Mouse (Mus musculus) cerebellum, postnatal 36 days (tissue): Measurements from ENCODE around the gene Lpar3.

ENCODE experiments used
- DNase-seq, 2 experiments: peaks; one replicate each; pipeline ENCODE4 v3.0.0; 2021 to 2022; ENCODE audit warnings: mixed read lengths in 2 of 2

Lpar3 gene

GRCm38 (mm10) chr3:146262536-146262935, 41.8 kb downstream of the Lpar3 start:
- no peak for DNase-seq

GRCm38 (mm10) chr3:146264146-146264545, 43.4 kb downstream of the Lpar3 start:
- no peak for DNase-seq

DNA sequence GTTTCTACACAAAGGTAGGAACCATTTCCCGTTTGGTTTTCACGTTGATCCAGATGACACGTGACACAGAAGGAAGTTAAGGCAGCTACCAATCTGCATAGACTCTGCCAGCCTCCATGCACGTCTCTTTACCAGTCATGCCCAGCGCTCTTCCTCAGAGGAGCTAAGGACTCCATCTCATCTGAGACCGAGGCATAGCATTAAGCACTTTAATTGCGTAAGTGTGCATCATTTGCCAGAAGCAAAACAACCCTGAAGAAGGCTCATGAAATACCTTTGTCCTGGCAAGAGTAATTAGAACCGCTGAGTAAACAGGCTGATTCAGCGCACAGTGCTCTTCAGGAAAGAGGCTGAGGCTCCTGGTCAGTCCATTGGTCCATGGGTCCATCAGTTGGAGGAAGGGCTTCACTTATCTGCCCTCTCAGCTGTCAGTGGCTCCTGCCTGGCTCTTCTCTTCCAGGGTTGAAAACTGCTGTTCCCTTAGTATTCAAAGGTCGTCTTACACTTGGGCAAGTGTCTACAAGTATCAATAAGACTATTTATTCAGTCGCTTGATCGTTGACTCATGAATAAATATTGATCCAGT, 44.9 kb downstream of the Lpar3 start:
- no peak for DNase-seq

- no peak for DNase-seq
These were observed 47.5 kb downstream of the Lpar3 start for GRCm38 (mm10) chr3:146268024-146268801.

GRCm38 (mm10) chr3:146274503-146274902, 53.7 kb downstream of the Lpar3 start:
- DNase-seq: no peak

DNA sequence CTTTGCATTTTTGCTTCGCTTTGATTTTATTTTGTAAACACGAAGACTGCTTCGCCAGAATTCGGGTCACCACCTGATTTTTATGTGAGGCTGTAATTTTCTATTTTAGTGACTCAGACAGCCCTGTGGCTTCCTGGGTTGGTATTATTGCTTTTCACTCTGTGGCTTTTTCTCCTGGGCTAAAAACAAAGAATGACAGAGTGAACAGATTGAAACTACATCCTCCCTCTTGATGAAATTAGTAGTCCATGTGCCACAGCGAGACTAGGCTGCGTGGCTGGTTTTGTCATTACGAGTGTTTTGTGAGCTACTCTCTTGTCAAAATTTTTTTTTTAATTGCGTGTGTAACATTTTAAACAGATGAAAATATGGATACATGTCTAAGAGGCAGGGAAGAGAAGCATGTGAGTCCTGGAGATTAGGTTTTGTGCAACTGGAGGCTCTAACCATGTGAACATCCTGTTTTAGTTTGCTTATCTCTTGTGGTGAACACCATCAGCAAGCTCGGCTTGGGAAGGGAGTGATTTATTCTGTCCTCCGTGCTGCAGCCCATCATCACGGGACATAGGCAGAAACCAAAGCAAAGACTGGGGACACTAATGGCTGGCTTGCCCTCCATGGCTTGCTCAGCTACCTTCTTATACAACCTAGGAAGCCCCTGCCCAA, 54.7 kb downstream of the Lpar3 start:
- DNase-seq: no peak

DNA sequence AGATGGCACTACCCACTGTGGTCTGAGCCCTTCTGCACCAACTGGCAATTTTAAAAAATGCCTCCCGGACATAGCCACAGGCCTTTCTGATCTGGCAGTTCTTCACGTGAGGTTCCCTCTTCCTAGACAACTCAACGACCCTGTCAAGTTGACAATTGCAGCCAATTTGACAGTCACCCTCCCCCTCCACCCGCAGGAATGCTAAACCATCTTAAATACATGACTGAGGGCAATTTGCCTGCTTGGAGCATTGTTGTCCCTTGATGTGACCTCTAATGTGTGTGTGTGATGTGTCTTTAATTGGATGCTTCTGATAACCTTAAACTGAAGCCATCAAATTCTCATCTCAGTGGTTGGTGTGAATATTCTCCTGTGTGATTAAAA, 55.3 kb downstream of the Lpar3 start:
- DNase-seq: no peak

- DNase-seq: no peak
These were observed 56.2 kb downstream of the Lpar3 start for GRCm38 (mm10) chr3:146276991-146277390.

DNA sequence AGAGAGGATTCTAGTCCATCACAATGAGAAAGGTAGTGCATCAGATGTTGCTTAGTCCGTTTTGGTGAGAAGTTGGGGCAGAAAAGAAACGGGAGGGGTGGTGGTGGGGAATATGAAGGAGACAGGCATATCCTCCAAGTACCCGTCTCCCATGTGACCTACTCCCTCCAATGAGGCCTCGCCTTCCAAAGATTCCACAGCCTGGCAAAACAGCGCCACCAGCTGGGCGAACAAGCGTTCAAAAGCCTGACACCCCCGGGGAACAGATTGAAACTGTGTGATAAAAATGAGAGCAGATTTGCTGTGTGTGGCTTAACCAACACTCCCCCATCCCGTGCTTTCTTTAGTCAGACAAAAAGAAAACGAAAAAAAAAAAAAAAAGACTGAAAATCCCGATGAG, 56.7 kb downstream of the Lpar3 start:
- no peak for DNase-seq

DNA sequence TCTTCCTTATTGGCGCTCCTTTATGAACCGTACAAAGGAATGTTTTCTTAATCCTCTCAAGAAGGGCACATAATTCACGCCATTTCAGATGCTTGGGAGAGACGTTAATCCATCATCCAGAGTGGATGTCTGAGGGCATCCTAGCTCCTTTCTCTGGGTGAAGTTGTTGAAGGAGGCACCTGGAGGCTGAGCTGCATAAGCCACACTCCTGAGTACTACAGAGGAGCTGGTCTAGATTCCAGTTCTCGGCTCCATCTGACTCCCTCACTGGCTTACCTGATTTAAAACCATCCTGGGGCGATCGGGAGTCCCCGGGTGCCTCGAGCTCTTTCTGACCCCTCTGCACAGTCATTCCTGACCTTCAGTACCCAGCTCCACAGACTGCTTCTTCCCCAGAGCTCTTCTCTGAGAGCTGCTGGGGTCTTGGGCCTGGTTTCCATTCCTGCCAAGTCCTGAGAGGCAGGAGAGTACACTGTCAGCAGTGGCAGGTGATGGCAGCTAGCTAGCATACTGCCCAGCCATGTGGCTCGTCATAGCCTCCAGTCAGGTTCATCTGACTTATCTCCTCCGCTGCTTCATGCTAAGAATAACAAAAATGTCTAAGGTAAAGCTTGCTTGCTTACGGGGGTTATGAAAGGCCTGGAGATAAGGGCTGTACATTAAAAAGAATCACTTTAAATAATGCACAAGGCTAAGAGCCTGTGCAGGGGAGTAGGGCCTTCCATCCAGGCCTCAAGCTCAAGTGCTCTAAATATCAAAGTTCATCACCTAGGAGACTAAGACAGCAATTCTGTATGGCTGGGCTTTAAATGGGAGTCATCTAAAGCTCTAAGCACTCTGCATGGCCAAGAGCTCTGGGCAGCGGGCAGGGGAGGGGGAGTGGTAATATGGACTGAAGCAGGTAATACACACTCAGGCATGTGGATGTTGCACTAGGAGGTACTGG, 57.7 kb downstream of the Lpar3 start:
- DNase-seq: no peak

DNA sequence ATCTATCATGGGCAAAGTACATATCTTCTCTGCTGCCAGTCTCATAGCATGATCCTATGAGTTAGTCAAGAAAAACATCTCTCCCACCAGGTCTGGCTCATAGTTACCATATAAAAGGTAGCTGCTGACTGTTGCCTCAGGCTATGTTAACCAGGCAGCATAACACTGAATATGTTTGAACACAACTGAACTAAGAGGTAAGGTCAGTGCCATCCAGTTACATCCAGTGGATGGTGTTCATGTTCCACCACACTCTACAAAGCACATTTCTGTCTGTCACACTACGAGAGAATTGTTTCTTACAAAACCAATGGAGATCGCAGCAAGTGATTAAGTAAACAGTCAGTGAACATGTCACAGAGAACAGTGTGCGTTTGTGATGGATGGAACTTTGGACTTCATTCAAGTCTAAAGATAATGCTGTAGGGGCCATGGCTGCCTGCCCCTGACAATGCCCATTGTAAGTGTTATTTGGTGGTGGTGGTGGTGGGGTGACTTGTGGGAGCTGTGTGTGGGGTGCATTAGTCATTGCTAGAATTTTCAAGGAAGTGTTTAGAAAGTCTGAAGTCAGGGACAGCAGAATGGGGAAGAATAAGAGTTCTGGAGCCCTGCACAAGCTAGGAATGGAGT, 63.1 kb downstream of the Lpar3 start:
- DNase-seq: no peak

DNA sequence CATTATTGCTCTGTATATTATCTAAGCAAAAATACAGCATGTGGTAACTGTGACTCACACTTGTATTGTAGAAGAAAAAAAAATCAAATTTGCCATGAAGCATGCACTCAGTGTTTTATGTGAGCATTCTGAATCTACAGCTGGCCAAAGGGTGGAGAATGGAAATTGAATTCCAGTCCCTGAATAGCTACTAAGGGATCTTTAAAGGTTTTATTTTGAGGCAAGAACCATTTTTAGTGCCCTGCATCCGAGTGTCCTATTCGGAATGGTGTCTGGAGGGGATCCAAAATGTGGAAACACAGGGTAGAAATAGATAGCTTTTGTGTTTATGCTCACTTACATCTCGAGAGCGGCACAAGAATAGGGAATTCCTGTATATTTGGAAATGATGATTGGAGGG, 65.4 kb downstream of the Lpar3 start:
- no peak for DNase-seq

DNA sequence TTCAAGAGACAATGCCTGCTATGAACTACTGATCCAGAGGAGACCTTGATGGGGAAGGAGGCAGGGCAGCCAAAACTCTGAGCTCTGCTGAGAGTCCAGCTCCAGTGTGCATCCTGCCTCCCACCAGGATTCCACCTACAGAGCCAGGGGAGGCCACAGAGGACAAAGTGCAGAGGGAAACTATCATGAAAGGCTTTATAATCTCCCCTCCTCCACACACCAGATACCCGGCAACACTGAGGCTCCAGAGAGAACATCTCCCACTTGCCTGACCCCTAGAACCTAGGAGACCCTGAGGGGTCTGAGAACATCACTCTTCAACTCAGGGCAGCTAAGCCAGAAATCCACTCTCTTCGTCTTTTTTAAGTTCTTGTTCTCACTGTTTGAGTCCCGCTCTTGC, 71.2 kb downstream of the Lpar3 start:
- DNase-seq: no peak

DNA sequence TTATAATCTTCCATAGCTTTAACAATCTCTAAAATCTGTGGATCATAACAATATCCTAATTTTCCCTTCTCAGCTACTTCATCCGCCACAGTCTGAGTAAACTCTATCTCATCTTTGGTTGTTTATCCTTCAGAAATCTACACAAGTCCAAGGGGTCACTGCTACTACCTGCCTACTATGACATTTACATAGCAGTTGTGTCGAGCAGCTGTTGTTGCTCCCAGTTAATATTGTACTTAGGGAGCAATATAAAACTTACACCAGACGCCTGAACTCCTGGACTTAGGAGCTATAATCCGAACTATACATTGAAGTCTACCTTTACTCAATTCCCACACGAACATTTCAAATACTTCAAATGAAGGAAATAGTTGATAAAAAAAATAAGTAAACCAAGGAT, 71.8 kb downstream of the Lpar3 start:
- no peak for DNase-seq

- DNase-seq: no peak
These were observed 81.7 kb downstream of the Lpar3 start for GRCm38 (mm10) chr3:146302451-146302850.

- DNase-seq: no peak
These were observed 82.4 kb downstream of the Lpar3 start for GRCm38 (mm10) chr3:146303194-146303593.

DNA sequence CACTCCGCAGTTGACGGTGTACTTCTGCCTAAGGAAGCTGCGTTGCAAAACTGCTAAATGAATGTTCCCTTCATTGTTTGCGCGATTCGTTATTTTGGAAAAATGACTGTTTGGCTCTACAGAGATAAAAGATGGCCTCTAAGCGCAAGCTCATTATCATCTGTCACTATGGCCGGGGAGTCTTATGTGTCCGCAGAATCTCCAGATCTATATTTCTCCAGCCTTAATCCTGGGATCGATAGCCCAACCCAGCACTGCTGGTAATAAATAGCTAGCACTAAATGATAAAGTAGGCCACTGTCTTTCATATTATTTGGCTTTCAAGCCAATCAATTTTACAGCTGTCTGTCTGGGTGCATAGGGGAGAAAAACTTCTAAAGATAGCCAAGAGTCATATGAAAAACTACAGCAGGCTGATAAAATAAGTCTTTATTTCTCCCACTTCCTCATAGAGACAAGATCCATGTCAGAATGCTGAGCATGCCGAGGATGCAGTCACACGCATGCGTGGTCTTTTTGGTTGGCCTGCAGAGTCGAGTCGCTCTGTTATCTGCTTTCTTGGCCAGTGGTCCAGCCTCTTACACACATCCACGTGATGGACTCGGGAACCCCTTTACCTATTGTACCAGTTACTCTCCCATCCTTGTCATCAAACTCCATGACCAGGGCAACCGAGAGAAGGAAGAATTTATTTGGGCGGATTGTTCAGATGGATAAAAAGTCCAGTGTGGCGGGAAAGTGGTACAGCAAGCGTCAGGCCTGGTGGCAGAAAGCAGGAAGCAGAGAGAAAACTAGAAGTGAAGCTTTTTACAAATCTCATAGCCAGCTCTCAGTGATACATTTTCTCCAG, 84.0 kb downstream of the Lpar3 start:
- DNase-seq: no peak

- no peak for DNase-seq
These were observed 86.6 kb downstream of the Lpar3 start for GRCm38 (mm10) chr3:146307341-146307740.

GRCm38 (mm10) chr3:146307886-146308285, 87.1 kb downstream of the Lpar3 start:
- no peak for DNase-seq

DNA sequence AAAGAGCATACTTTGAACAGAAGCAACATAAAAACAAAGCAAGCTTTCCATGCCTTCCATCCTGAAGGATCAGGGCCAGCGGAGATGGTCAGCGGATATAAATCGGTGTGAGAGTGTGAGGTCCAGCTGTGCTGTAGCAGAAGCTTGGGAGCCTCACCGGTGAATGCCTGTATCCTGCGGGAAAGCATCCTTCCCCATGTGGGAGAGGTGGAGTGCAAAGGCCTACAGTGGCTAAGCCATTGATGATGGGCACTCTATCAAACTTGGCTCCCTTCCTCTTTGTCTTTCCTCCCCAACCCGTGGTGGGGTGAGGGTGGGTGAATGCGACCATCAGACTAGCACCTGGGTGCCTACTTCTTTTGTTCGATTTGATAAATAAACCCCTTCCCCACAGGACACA, 88.8 kb downstream of the Lpar3 start:
- no peak for DNase-seq

- no peak for DNase-seq
These were observed 90.4 kb downstream of the Lpar3 start for GRCm38 (mm10) chr3:146311121-146311538.

- DNase-seq: no peak
These were observed 94.7 kb downstream of the Lpar3 start for GRCm38 (mm10) chr3:146315414-146315813.
